Mouse (Mus musculus) E14TG2a.4 (cell line): ENCODE measurements around the gene Pea15a.

ENCODE experiments used
- H3K27me3 ChIP-seq: 2 replicates; pipeline ENCODE4 v1.6.1; 2014; ENCODE audit warnings: low read length, control low read depth; ENCODE audit not compliant: insufficient read depth
- H3K36me3 ChIP-seq: 2 replicates; pipeline ENCODE4 v1.6.1; 2014; ENCODE audit warnings: low read length, control low read depth; ENCODE audit not compliant: insufficient read depth
- H3K4me1 ChIP-seq: replicated peaks from 2 replicates; pipeline ENCODE4 v1.6.1; 2014; ENCODE audit warnings: low read depth, low read length, control low read depth
- H3K4me3 ChIP-seq: replicated peaks from 2 replicates; pipeline ENCODE4 v1.5.1; 2014; ENCODE audit warnings: mild to moderate bottlenecking, low read length
- H3K9me3 ChIP-seq: 2 replicates; pipeline ENCODE4 v1.6.1; 2014; ENCODE audit warnings: low read length, control low read depth
- CTCF ChIP-seq: conservative IDR thresholded peaks from 2 replicates; pipeline ENCODE4 v1.5.1; 2014; ENCODE audit warnings: low read length
- NANOG ChIP-seq: IDR thresholded peaks from 2 replicates; pipeline ENCODE4 v1.6.1; 2014; ENCODE audit warnings: borderline replicate concordance, low read length, mixed read lengths
- POU5F1 ChIP-seq: IDR thresholded peaks from 2 replicates; pipeline ENCODE4 v1.6.1; 2014; ENCODE audit warnings: low read length, borderline replicate concordance

Pea15a gene

GRCm38 (mm10) chr1:172177791-172178190 is 28.8 kb downstream of the Pea15a start:
- peaks cover 83% of the 10 kb centered on the region for H3K36me3 ChIP-seq
- no peak overlapping the region for H3K4me3 ChIP-seq
- no peaks in the 10 kb centered on the region for H3K9me3 ChIP-seq
- no peaks in the 10 kb centered on the region for H3K27me3 ChIP-seq
- peaks cover 3% of the 10 kb centered on the region for H3K4me1 ChIP-seq
- TF ChIP-seq NANOG (no peak), CTCF (no peak), POU5F1 (no peak)

- Histone ChIP-seq H3K4me3 (no peak overlapping the region), H3K9me3 (no peaks in the 10 kb centered on the region), H3K36me3 (peaks cover 88% of the 10 kb centered on the region), H3K27me3 (no peaks in the 10 kb centered on the region), H3K4me1 (peaks cover 7% of the 10 kb centered on the region; the same call in 1 of the 2 replicates)
- TF ChIP-seq NANOG = no peak
- no peak for TF ChIP-seq POU5F1
- no peak for TF ChIP-seq CTCF
Observed at GRCm38 (mm10) chr1:172173181-172173580, 33.4 kb downstream of the Pea15a start.

GRCm38 (mm10) chr1:172172381-172172780 is 34.2 kb downstream of the Pea15a start:
- Histone ChIP-seq H3K27me3 (no peaks in the 10 kb centered on the region), H3K4me3 (no peak overlapping the region), H3K4me1 (peaks cover 7% of the 10 kb centered on the region; the same call in 1 of the 2 replicates), H3K9me3 (no peaks in the 10 kb centered on the region), H3K36me3 (peaks cover 89% of the 10 kb centered on the region)
- TF ChIP-seq NANOG (no peak), POU5F1 (no peak), CTCF (no peak)

- Histone ChIP-seq H3K27me3 (no peaks in the 10 kb centered on the region), H3K4me1 (peaks cover 7% of the 10 kb centered on the region; the same call in 1 of the 2 replicates), H3K9me3 (no peaks in the 10 kb centered on the region), H3K36me3 (peaks cover 96% of the 10 kb centered on the region), H3K4me3 (no peak overlapping the region)
- TF ChIP-seq POU5F1 (no peak), CTCF (no peak), NANOG (no peak)
Observed at GRCm38 (mm10) chr1:172169809-172170208, 36.8 kb downstream of the Pea15a start.

- no peak for TF ChIP-seq CTCF
- TF ChIP-seq NANOG = no peak
- no peak for TF ChIP-seq POU5F1
- Histone ChIP-seq H3K4me3 (no peak overlapping the region), H3K4me1 (peaks cover 7% of the 10 kb centered on the region; the same call in 1 of the 2 replicates), H3K9me3 (no peaks in the 10 kb centered on the region), H3K27me3 (no peaks in the 10 kb centered on the region), H3K36me3 (peaks cover 92% of the 10 kb centered on the region)
Observed at GRCm38 (mm10) chr1:172167911-172168310, 38.7 kb downstream of the Pea15a start.

GRCm38 (mm10) chr1:172162959-172163358 is 43.6 kb downstream of the Pea15a start:
- Histone ChIP-seq H3K4me3 (no peak overlapping the region), H3K9me3 (no peaks in the 10 kb centered on the region), H3K4me1 (no peaks in the 10 kb centered on the region), H3K36me3 (peaks cover 49% of the 10 kb centered on the region), H3K27me3 (no peaks in the 10 kb centered on the region)
- no peak for TF ChIP-seq NANOG
- TF ChIP-seq CTCF = no peak
- no peak for TF ChIP-seq POU5F1

GRCm38 (mm10) chr1:172162009-172162408 is 44.6 kb downstream of the Pea15a start:
- TF ChIP-seq CTCF = peak; percentile 31; the same call in 1 of the 2 replicates
- TF ChIP-seq POU5F1 = no peak
- no peak for TF ChIP-seq NANOG
- H3K4me3 ChIP-seq = no peak overlapping the region
- H3K36me3 ChIP-seq = peaks cover 40% of the 10 kb centered on the region
- H3K27me3 ChIP-seq = no peaks in the 10 kb centered on the region
- no peaks in the 10 kb centered on the region for H3K4me1 ChIP-seq
- H3K9me3 ChIP-seq = no peaks in the 10 kb centered on the region

- no peak for TF ChIP-seq CTCF
- TF ChIP-seq POU5F1 = no peak
- no peak for TF ChIP-seq NANOG
- peaks cover 32% of the 10 kb centered on the region for H3K36me3 ChIP-seq
- H3K27me3 ChIP-seq = no peaks in the 10 kb centered on the region
- no peaks in the 10 kb centered on the region for H3K9me3 ChIP-seq
- H3K4me1 ChIP-seq = no peaks in the 10 kb centered on the region; the same call in 1 of the 2 replicates
- no peak overlapping the region for H3K4me3 ChIP-seq
Observed at GRCm38 (mm10) chr1:172160508-172160907, 46.1 kb downstream of the Pea15a start.

GRCm38 (mm10) chr1:172159970-172160369 is 46.6 kb downstream of the Pea15a start:
- TF ChIP-seq NANOG (no peak), POU5F1 (no peak), CTCF (no peak)
- Histone ChIP-seq H3K27me3 (no peaks in the 10 kb centered on the region), H3K36me3 (peaks cover 28% of the 10 kb centered on the region), H3K4me1 (no peaks in the 10 kb centered on the region; the same call in 1 of the 2 replicates), H3K4me3 (no peak overlapping the region), H3K9me3 (no peaks in the 10 kb centered on the region)
